Mouse (Mus musculus) adrenal gland, postnatal 36 days (tissue): ENCODE measurements around the gene Insl6. TPM values are rescaled to one million over a fixed set of nuclear protein-coding genes. Genes with fewer than 3 reads are reported as not detected.
A peak's percentile ranks its signal among the peaks of the same experiment; 100 is the strongest.

ENCODE experiments used
- DNase-seq, 2 experiments: peaks; one replicate each; pipeline ENCODE4 v3.0.0; 2021; ENCODE audit warnings: mixed read lengths in 1 of 2
- total RNA-seq, 2 experiments: library from RNA; stranded (reverse); gene quantifications; 2 replicates each; pipeline ENCODE4 v1.2.3; 2021

Insl6 gene
- total RNA-seq, 2 experiments from 2014 or later = 0.76 to 0.82 TPM

DNA sequence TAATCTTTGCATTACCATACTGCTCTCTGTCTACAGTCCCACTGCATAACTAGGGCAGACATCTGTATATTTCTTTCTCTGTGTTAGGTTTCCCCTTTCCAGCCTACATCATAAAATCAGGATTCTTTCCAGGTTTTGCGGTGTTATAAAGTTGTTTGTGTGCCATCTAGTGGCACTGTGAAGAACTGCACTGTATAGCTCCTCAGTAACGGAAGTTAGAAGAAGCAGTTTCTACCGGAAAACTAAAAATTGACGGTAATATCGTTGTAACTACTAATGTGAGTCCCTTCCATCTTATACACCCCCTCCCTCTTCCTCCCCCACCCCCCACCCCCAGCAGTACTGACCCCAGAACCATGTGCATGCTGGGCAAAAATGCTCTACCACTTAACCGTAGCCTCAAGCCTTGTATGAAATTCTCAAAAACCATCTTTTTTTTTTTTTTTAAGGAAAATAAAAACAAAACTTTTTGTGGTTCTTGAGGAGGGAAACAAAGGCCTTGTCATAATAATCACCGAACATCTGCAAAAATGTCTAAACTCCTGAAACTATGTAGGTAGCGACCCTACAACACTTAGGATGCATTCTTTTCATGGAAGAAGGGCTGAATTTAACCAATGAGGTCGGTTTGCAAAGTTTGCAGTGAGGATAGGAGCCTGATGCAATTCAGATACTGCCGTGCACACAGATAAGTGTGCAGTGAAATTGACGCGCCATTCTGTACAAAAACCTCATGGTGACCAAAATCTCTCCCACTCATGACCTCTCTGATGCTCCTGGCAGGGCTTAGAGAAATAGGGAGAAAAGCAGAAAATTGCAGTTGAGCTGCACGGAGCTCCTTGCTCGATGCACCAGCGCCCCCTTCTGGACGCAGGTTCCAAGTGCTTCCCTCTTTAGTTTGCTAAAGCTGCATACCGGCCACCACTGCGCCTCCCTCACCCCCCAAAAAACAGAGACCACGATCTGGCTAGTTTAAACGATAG, 30.0 kb upstream of the Insl6 start:
- DNase-seq = peak; percentile 90 to 94

DNA sequence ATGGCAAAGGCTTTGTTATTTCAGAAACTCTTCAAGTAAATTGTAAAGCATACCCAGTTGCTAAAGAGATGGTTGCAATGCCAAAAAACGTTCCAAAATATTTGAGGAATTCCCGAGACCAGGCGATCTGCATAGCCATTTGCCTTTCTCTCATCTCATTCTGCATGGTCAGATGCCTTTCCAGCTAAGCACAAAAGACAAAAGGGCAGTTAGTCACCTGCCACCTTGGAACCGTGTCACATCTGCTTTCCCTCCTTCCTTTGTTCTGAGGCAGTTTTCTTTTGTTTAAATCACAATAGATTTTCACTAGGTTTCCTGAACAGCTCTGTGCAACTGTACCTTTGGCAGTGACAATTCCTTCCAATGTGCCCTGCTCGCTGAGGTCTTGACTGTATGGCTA, 25.8 kb upstream of the Insl6 start:
- DNase-seq = no peak

DNA sequence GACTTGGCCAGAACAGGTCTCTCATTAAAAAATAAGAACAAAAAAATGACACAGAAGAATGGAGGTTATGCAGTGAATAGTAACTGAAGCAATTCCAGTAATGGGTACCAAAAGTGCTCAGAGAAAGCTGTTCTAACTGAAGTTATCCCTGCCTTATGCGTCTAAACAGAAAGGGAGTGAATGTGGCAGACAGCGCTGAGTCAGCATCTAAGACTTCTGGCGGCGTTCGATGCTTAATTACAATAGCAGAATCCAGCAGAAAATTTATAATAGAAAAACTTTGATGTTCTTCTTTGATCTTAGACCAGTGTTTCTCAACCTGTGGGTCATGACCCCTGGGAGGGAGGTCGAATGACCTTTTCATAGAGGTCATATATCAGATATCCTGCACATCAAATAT, 20.5 kb upstream of the Insl6 start:
- DNase-seq = no peak

DNA sequence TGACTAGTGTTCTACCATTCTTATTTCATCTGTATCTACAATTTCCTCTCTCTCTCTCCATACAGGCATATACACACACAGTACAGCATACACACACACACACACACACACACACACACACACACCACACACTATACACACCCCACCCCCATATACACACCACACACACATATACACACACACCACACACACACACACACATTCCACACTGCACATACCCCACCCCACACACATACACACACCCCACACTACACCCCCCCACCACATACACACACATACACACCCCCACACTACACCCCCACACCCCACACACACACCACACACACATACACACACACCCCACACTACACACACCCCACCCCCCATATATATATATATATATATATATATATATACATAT, 19.7 kb upstream of the Insl6 start:
- DNase-seq = no peak

DNA sequence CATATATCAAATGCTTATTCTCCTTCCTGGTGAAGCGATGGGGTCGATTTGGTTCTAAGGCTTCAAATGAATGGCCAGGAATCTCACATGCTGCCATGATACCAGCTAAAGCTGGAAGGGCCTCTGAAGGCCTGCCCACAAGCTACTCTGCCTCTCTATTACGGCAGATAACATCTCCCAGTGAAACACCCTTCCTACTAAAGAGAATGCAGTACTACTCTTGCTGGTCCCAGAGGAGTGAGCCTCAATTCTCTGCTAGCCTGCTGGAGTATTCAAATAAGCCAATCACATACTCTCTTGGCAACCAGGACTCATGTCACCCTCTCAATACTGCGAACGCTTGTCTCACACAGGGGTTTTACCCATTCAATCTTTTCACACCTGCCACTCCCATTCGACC, 17.1 kb upstream of the Insl6 start:
- DNase-seq = no peak

DNA sequence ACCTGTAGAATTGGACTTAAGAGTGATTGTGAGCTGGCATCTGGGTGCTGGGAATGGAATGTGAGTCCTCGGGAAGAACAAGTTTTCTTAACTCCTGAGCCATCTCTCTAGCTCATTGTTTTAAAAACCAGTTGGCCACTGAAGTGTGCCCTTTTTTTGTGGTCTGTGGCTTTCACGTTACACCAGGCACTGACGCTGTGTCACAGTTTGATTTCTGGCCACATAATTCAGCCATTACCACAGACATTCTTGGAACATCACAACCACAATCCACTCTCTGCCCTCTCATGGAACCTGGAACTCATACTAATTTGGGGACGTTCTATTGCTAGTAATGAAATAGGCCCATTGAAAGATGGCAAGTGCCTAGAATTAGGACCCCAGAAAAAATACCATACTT, 15.9 kb upstream of the Insl6 start:
- DNase-seq = no peak

- DNase-seq = no peak
Observed at GRCm38 (mm10) chr19:29336624-29337023, 11.5 kb upstream of the Insl6 start.

DNA sequence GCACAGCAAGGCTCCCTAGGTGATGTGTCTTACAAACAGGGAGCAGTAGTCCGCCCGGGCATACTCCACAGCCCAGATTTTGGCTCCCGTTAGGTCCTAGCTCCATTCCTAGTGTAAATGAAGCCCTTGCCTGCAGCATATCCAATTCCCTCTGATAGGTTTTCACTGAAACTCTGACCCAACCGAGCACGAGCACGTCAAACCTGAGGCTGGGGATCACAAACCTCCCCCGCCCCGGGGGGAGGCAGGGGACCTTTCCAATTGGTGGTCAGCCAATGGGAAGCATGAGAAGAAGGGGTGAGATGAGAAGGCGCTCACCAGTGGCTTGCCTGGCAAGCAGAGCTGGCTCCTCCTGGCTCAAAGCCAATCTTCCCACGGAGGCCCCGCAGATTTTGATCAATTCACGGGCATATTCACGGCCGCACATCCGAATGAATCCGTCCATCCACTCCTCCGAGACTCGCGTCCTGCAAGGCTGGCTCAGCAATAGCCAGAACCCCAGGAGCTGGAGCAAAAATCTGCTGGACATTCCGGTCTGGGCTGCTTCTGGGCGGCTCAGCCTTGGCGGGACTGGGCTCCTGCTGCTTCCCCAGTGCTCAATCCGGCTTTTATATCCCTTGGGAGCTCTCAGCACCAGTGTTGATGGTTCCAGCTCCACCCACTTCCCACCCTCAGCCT, 9.1 kb upstream of the Insl6 start, which contains the start of gene Rln1:
Rln1 (minus strand) TSS at position 603 of the 678 bp plus-strand sequence.
- DNase-seq = peak; percentile 15 to 16

- DNase-seq = no peak
Observed at GRCm38 (mm10) chr19:29326822-29327552, 1.8 kb upstream of the Insl6 start.

DNA sequence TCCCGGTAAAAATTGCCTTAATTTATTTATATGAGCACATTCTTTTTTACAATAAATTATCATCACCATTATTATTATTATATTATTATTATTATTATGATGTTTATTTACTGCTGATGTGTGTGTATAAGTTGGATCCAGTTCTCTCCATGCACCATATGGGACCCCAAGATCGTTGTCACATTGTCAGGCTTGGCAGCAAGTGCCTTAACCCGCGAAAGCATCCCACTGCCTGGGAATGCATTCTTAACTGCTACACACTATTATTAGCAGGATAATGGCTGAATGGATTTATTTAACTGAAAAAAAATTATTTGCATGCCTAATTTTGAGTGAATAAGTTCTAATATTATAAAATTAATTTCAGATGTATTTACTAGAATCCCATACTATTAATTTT, 1.2 kb upstream of the Insl6 start:
- no peak for DNase-seq

- DNase-seq = no peak
Observed at GRCm38 (mm10) chr19:29325852-29326180, 660 bp upstream of the Insl6 start.

DNA sequence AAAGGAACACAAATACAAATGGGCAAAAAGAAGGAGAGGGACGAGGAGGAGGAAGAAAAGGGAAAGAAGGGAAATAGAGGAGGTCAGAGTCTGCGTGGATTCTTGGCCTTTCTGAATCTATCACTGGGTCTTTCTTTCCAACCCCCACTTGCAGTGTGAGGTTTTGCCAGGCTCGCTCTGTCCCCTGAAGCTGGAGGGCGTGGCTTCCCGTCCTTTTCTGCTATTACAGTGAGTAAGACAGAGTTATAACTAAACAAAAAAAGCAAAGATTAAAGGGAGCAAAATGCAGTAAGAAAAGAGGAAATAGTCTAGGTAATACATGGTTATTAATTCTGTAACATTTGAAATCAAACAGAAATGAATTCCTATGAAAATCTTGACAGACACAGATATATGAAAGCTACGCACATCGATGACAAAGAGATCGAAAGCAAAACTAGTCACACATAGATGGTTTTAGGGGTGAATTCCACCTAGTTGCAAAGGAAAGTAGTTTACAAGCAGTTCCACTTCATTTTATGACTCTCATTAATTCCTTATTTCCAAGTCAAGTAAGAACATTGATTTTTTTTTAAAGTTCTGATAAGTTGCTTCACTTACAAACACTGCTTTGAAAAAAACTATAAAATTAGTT, 1.6 kb downstream of the Insl6 start:
- no peak for DNase-seq

- DNase-seq = no peak
Observed at GRCm38 (mm10) chr19:29312661-29313060, 12.5 kb downstream of the Insl6 start.

GRCm38 (mm10) chr19:29311791-29312190, 13.4 kb downstream of the Insl6 start:
- DNase-seq = peak in 1 of 2 experiments; percentile 9

- no peak for DNase-seq
Observed at GRCm38 (mm10) chr19:29308832-29309231, 16.3 kb downstream of the Insl6 start.

- DNase-seq = no peak
Observed at GRCm38 (mm10) chr19:29302119-29302518, 23.0 kb downstream of the Insl6 start.

DNA sequence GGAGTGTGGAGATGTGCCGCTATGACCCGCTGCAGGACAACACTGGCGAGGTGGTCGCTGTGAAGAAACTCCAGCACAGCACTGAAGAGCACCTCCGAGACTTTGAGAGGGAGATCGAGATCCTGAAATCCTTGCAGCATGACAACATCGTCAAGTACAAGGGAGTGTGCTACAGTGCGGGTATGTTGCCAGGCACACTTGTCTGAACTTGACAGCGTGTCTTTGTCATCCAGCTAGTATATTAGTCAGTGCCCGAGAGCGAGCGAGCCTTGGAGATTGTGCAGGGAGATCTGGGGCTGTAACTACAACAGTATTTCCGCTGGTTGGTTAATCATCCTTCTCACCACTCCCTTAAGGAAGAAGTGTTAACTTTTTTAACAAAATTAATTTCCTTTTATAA, 24.2 kb downstream of the Insl6 start:
- DNase-seq = no peak

DNA sequence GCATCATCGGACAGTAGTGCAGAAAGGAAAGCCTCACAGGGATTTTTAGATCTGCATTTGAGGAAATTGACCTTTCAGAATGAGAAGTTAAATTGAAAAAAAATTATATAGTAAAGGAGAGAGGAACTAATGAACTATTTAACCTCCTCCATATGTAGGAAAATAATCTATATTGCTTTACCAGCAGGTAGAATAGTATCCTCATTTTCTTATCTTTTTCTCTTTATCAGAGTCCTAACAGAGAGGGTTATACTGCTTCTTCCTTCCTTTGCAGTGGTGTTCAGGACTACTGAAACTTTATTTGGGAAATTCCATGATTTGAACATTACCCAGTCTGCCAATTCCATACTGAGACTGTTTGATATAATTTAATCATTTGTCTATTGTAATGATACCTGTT, 27.8 kb downstream of the Insl6 start:
- no peak for DNase-seq

GRCm38 (mm10) chr19:29296166-29296565, 29.0 kb downstream of the Insl6 start:
- DNase-seq = no peak

GRCm38 (mm10) chr19:29294756-29295155, 30.4 kb downstream of the Insl6 start:
- DNase-seq = no peak

DNA sequence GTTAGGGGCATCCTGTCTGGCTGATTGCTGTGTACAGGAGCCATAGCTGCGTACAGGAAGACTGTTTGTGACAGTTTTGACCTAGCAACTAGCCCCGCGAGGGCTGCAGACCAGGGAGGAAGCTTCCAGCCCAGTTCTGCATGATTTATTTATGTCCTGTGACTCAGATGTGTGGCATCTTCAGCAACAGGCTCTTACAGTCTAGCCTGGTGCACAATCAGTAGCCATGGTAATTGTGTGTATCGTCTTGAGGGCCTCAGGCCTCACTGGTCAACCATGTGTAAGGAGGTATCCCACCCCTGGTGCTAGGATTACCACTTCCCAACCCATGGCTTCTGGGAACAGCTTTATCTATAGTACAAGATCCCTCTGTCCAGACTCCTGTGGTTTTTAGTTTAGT, 32.6 kb downstream of the Insl6 start:
- DNase-seq = no peak

DNA sequence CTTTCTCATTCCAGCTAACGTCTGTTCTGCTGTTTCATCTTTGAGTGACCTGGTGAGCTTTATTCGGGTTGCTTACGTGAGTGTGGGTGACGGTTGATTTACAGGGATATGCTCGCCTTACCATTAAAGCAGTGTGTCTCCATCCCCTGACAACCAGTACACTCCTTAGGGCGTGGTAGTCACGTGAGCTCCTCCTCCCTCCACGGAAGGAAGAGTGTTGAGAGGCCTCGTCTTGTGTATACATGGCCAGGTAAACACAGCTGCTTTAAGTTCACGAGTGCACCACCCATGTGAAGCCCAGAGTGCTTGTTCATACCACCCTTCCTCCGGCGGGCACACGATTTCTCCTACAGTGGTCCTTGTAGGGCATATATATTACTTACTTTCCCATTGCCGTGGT, 33.6 kb downstream of the Insl6 start:
- no peak for DNase-seq
